Mouse (Mus musculus): Measurements from ENCODE around the gene Btbd3.

DNA sequence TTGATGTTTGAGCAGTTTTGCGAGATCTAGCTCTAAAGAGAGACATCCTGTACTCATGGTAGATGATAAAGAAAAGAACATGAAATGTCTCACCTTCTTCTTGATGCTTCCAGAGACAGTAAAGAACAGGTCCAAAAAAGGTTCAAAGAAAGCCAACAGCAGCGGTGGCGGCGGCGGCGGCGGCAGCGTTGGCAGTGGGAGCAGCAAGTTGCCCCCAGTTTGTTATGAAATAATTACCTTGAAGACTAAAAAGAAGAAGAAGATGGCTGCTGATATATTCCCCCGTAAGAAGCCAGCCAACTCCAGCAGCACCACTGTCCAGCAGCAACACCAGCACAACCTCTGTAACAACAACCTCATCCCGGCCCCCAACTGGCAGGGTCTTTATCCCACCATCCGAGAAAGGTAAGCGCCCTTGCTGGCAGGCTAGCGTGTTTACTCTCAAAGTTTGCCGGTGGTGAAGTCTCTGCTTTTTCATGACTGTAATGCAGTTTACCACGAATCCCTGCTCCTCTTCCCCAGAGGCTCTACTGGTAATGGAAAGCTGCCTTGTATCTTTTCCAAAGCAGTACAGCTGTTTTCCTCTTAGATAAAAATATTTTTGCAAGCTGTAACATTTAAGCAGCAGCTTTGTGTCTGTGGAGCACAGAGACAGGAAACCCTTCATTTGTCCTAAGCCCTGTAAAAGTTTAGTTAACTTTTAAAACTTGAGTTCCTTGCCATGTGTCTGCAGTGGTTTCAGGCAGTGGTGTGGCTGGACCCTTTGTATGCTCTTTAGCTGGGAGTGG lies 22.7 kb downstream of the Btbd3 start:
- TF ChIP-seq CTCF (IDR thresholded peaks at IDR 0.05; ENCODE audit: low read depth) (no peak), EP300 (optimal IDR thresholded peaks at IDR 0.05) (no peak)
